Mouse (Mus musculus): ENCODE data around the gene Shtn1.

DNA sequence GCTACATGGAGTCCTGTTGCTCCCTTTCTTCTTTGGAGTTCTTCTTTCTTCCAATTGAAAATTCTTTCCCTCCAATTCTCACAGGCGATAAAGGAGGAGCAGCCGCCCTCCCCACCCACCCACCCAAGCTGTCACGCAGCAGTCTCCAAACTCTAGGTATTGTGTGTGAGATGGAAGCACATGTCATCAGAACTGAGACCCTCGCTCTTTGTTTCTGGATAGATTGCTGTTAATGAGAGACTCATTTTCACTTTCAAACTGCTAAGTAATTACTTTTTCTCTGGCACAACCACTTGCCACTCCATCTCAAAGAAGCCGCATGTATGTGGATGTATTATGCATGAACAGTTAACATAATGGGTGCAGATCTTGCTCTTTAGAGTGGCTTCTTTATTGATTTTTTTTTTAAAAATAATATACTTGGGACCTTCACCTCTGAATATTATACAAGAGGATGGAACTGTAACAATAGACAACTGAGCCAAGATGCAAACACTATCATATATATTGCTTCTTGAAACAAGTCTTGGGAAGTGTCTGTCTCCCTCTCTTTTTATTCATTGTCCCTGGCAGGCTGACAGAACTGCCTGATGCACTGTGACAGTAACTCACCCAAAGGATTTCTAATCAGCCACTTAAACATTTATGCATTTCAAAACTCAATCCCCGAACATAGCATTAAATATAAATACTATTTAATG lies 21.8 kb downstream of the Shtn1 start:
- TF ChIP-seq EP300 (IDR thresholded peaks at IDR 0.05; ENCODE audit: low read depth) (no peak), CTCF (IDR thresholded peaks at IDR 0.05; ENCODE audit: low read depth) (no peak)
